Mouse (Mus musculus) CH12.LX (cell line): ENCODE measurements around the gene Spred1.

Source experiments
- CHD1 ChIP-seq: IDR thresholded peaks from 2 replicates; pipeline ENCODE4 v1.6.1; 2012; ENCODE audit warnings: low read depth, low read length, improper control_type of control experiment, inconsistent platforms
- CTCF ChIP-seq, 2 experiments: IDR thresholded peaks in 1 of 2; conservative IDR thresholded peaks in 1 of 2; 2 replicates each; pipeline ENCODE4 v1.5.1; 2011 to 2012; ENCODE audit warnings: low read depth in 2 of 2, low read length in 2 of 2, improper control_type of control experiment in 1 of 2, inconsistent platforms in 1 of 2, mild to moderate bottlenecking in 1 of 2, moderate library complexity in 1 of 2
- ELF1 ChIP-seq: IDR thresholded peaks from 2 replicates; pipeline ENCODE4 v1.6.1; 2014; ENCODE audit warnings: low read depth, mild to moderate bottlenecking, inconsistent platforms, low read length, improper control_type of control experiment
- EP300 ChIP-seq: IDR thresholded peaks from 2 replicates; pipeline ENCODE4 v1.6.1; 2011; ENCODE audit warnings: low read length, improper control_type of control experiment
- GABPA ChIP-seq: IDR thresholded peaks from 2 replicates; pipeline ENCODE4 v1.6.1; 2012; ENCODE audit warnings: low read depth, low read length, improper control_type of control experiment, inconsistent platforms; ENCODE audit not compliant: insufficient replicate concordance
- HCFC1 ChIP-seq: IDR thresholded peaks from 2 replicates; pipeline ENCODE4 v1.6.1; 2012; ENCODE audit warnings: low read depth, mild to moderate bottlenecking, inconsistent platforms, low read length, improper control_type of control experiment
- IRF4 ChIP-seq: IDR thresholded peaks from 2 replicates; pipeline ENCODE4 v1.6.1; 2014; ENCODE audit warnings: low read depth, mild to moderate bottlenecking, inconsistent platforms, low read length, improper control_type of control experiment
- KAT2A ChIP-seq: IDR thresholded peaks from 2 replicates; pipeline ENCODE4 v1.6.1; 2012; ENCODE audit warnings: low read length, improper control_type of control experiment, inconsistent platforms; ENCODE audit not compliant: insufficient replicate concordance
- MAFK ChIP-seq: IDR thresholded peaks from 2 replicates; pipeline ENCODE4 v1.6.1; 2011; ENCODE audit warnings: low read length, improper control_type of control experiment; ENCODE audit not compliant: insufficient replicate concordance
- MAX ChIP-seq: IDR thresholded peaks from 2 replicates; pipeline ENCODE4 v1.6.1; 2011; ENCODE audit warnings: low read length, improper control_type of control experiment
- UBTF ChIP-seq: IDR thresholded peaks from 2 replicates; pipeline ENCODE4 v1.6.1; 2012; ENCODE audit warnings: low read depth, mild to moderate bottlenecking, inconsistent platforms, low read length, improper control_type of control experiment, moderate library complexity

DNA sequence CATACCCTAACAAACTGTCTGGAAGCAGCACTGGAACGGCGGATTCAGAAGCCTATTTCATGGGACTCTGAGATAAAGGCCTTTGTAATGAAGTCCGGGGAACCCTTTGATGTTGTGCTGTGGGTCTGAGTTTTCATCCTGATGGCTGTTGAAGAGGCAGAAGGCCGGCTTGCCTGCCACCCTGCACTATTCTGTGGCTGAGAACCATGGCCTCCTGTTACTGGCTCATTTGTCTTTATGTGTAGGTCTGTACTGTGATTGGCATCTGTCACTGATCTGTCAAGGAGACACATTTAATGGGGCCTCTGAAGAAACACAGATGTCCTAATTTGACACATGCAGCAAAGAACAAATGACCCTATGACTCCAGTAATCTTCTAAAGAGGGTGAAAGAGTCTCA lies 17.7 kb upstream of the Spred1 start:
- TF ChIP-seq GABPA (no peak), MAFK (no peak), CTCF (conservative IDR thresholded peaks at IDR 0.05 in 1 of 2, IDR thresholded peaks at IDR 0.05 in 1 of 2; ENCODE audit: low read depth in 2 of 2, low read length in 2 of 2) (no peak), HCFC1 (no peak), EP300 (no peak), ELF1 (no peak), MAX (no peak), UBTF (no peak), KAT2A (no peak), CHD1 (no peak), IRF4 (no peak)
